Comparison of ENCODE assay signal across 15 mouse cellular contexts in genomic region chr17:78232703-78233102, GRCm38 (mm10). TPM values are rescaled to one million over a fixed set of nuclear protein-coding genes. Genes with fewer than 3 reads are reported as not detected.
A peak's percentile ranks its signal among the peaks of the same experiment; 100 is the strongest.
DNase-seq lines count a peak whose midpoint lies in the region; ATAC-seq and TF ChIP-seq lines count a peak whose summit lies in the region.
"Had no signal": no experiment of that assay in that cellular context is flagged by ENCODE, and none has a peak within 500 bp of the region (broad histone marks: within the 10 kb centered on the region; RNA-seq: fewer than 3 reads in every experiment).

No protein-coding gene starts in this region.

- no peak overlapping the region for H3K4me3 ChIP-seq in heart, embryonic 14.5 days (ENCODE audit: control insufficient read depth in 1 of 2, insufficient read depth in 1 of 2, low read depth in 1 of 2, low read length in 2 of 2)
- H3K4me3 ChIP-seq in E14TG2a.4 (replicated peaks; ENCODE audit: low read length): peak overlapping the region; percentile 53
- peak overlapping the region; percentile 30 for H3K4me3 ChIP-seq in ES-Bruce4 (ENCODE audit: low read depth, low read length)
- no peak overlapping the region for H3K4me3 ChIP-seq in limb, embryonic 14.5 days (replicated peaks; ENCODE audit: low read length)
- H3K4me3 ChIP-seq: embryonic facial prominence, embryonic 12.5 days; liver, embryonic 12.5 days; myocyte had no signal

- H3K4me2 ChIP-seq in heart, embryonic 14.5 days (ENCODE audit: low read length): peak overlapping the region; percentile 47
- no peak overlapping the region for H3K4me2 ChIP-seq in limb, embryonic 14.5 days (replicated peaks; ENCODE audit: low read depth, low read length, severe bottlenecking)
- H3K4me2 ChIP-seq: embryonic facial prominence, embryonic 12.5 days; liver, embryonic 12.5 days had no signal

- H3K27me3 ChIP-seq in heart, embryonic 14.5 days (ENCODE audit: control insufficient read depth, insufficient read depth, low read length): peaks cover 4% of the 10 kb centered on the region; the same call in 1 of the 2 replicates
- H3K27me3 ChIP-seq in E14TG2a.4 (ENCODE audit: insufficient read depth, low read length) (peaks cover 31% of the 10 kb centered on the region), ES-Bruce4 (ENCODE audit: control insufficient read depth, insufficient read depth, low read length, poor library complexity, severe bottlenecking) (no peaks in the 10 kb centered on the region)
- no peaks in the 10 kb centered on the region for H3K27me3 ChIP-seq in limb, embryonic 14.5 days (ENCODE audit: control insufficient read depth, insufficient read depth, low read length)
- H3K27me3 ChIP-seq: embryonic facial prominence, embryonic 12.5 days; liver, embryonic 12.5 days had no signal

- TF ChIP-seq POLR2A in ES-Bruce4 (IDR thresholded peaks at IDR 0.05; ENCODE audit: insufficient read depth, low read length): no peak
- no peak for TF ChIP-seq POLR2A in limb, embryonic 14.5 days (IDR thresholded peaks at IDR 0.05; ENCODE audit: borderline replicate concordance, extremely low read depth, insufficient read depth, insufficient read length)

- peaks cover 0 to 5% of the 10 kb centered on the region in 2 experiments; a peak in 2 of 4 replicates for H3K4me1 ChIP-seq in heart, embryonic 14.5 days (ENCODE audit: control insufficient read depth in 2 of 2, insufficient read depth in 2 of 2, low read length in 2 of 2)
- peaks cover 11% of the 10 kb centered on the region for H3K4me1 ChIP-seq in E14TG2a.4 (replicated peaks; ENCODE audit: low read depth, low read length)
- peaks cover 3% of the 10 kb centered on the region for H3K4me1 ChIP-seq in ES-Bruce4 (ENCODE audit: control insufficient read depth, insufficient read depth, low read length)
- H3K4me1 ChIP-seq in limb, embryonic 14.5 days (ENCODE audit: control insufficient read depth, insufficient read depth, low read length): peaks cover 15% of the 10 kb centered on the region

- H3K27ac ChIP-seq in heart, embryonic 14.5 days (replicated peaks in 1 of 2; ENCODE audit: control insufficient read depth in 1 of 2, insufficient read depth in 1 of 2, low read depth in 2 of 2, low read length in 2 of 2): no peak overlapping the region
- no peak overlapping the region for H3K27ac ChIP-seq in ES-Bruce4 (ENCODE audit: insufficient read depth, low read length)
- no peak overlapping the region for H3K27ac ChIP-seq in limb, embryonic 14.5 days (replicated peaks; ENCODE audit: low read depth, low read length)
- H3K27ac ChIP-seq: embryonic facial prominence, embryonic 12.5 days; liver, embryonic 12.5 days had no signal

- H3K9me3 ChIP-seq in heart, embryonic 14.5 days (ENCODE audit: control insufficient read depth, low read length): no peaks in the 10 kb centered on the region
- H3K9me3 ChIP-seq in E14TG2a.4 (ENCODE audit: low read length): no peaks in the 10 kb centered on the region
- no peaks in the 10 kb centered on the region for H3K9me3 ChIP-seq in ES-Bruce4 (replicated peaks; ENCODE audit: control insufficient read depth, insufficient read depth, low read length, poor library complexity, severe bottlenecking)
- H3K9me3 ChIP-seq in limb, embryonic 14.5 days (ENCODE audit: control insufficient read depth, low read length): no peaks in the 10 kb centered on the region
- H3K9me3 ChIP-seq: embryonic facial prominence, embryonic 12.5 days; liver, embryonic 12.5 days had no signal

- no peak for TF ChIP-seq CTCF in E14TG2a.4 (conservative IDR thresholded peaks at IDR 0.05; ENCODE audit: low read length)
- no peak for TF ChIP-seq CTCF in ES-Bruce4 (IDR thresholded peaks at IDR 0.05; ENCODE audit: low read depth, low read length)

- WGBS in heart, embryonic 14.5 days: 34% methylated on average over 13 of the region's 13 CpGs
- 72% methylated on average over 13 of the region's 13 CpGs for WGBS in limb, embryonic 14.5 days

- no peak for DNase-seq in heart, postnatal 25 days (ENCODE audit: low spot score)
- DNase-seq in limb, embryonic 14.5 days (ENCODE audit: low spot score): peak; percentile 59
- no peak for DNase-seq in kidney, postnatal 10 days
- no peak for DNase-seq in urinary bladder, postnatal 4 days (ENCODE audit: low spot score in 2 of 2)
- no peak for DNase-seq in kidney, adult 11 months
- DNase-seq: cerebellum, adult 8-10 months; lung, postnatal 36 days; spleen, adult 18-20 months; thymus, adult 2 months had no signal

- H3K36me3 ChIP-seq in heart, embryonic 14.5 days (ENCODE audit: control insufficient read depth, insufficient read depth, low read length): peaks cover under 1% of the 10 kb centered on the region; the same call in 1 of the 2 replicates
- no peaks in the 10 kb centered on the region for H3K36me3 ChIP-seq in E14TG2a.4 (ENCODE audit: insufficient read depth, low read length)
- no peaks in the 10 kb centered on the region for H3K36me3 ChIP-seq in ES-Bruce4 (ENCODE audit: control insufficient read depth, insufficient read depth, low read length, poor library complexity, severe bottlenecking)
- H3K36me3 ChIP-seq in limb, embryonic 14.5 days (ENCODE audit: control insufficient read depth, insufficient read depth, low read length): 0 out of 2 replicates have a peak, but pooled peaks cover 1% of the 10 kb centered on the region
- H3K36me3 ChIP-seq: embryonic facial prominence, embryonic 12.5 days; liver, embryonic 12.5 days had no signal

- no peak for TF ChIP-seq EP300 in ES-Bruce4 (IDR thresholded peaks at IDR 0.05; ENCODE audit: insufficient read depth, low read depth, low read length)

- intact Hi-C loops in heart, postnatal 25 days (cut with DNase I): no loop called here

- H3K9ac ChIP-seq in heart, embryonic 14.5 days (ENCODE audit: low read length): no peak overlapping the region
- no peak overlapping the region for H3K9ac ChIP-seq in ES-Bruce4 (ENCODE audit: low read depth, poor library complexity, severe bottlenecking)
- H3K9ac ChIP-seq in limb, embryonic 14.5 days (ENCODE audit: low read depth, low read length, severe bottlenecking): no peak overlapping the region
- H3K9ac ChIP-seq: embryonic facial prominence, embryonic 12.5 days; liver, embryonic 12.5 days had no signal

- ATAC-seq in heart, embryonic 14.5 days (ENCODE audit: insufficient number of reproducible peaks, insufficient read depth, low FRiP score, low read depth): no peak
- ATAC-seq in limb, embryonic 14.5 days (ENCODE audit: low FRiP score, low read depth): peak; percentile 80
- ATAC-seq: liver, embryonic 12.5 days had no signal

RNA-seq across cellular contexts. Expression of gene Crim1, which starts 32.7 kb away (rescaled TPM):
- 2.0 and 2.6 TPM in 2 replicates for polyA plus RNA-seq in heart, embryonic 14.5 days (2014; fragmentation: Nextera tagmentation; extraction: Ambion mirVana)
- 10 to 100 TPM; 45.2 to 48.7 TPM for total RNA-seq in heart, postnatal 25 days (2021)
- polyA plus RNA-seq in ES-Bruce4 (2011; ENCODE audit: insufficient read depth, insufficient read length, low read depth, missing spikeins): 13.7 and 14.2 TPM in 2 replicates
- 22.9 and 29.9 TPM in 2 replicates for polyA plus RNA-seq in limb, embryonic 14.5 days (2012; rRNA removed)
- polyA plus RNA-seq in limb, embryonic 14.5 days (2014; fragmentation: Nextera tagmentation; extraction: Ambion mirVana): 10.5 and 13.9 TPM in 2 replicates

Comparison
In these comparisons a context has a peak if more than half of its experiments do, and no peak if none do; other contexts are left out.
1. H3K4me3 ChIP-seq: peak in E14TG2a.4 (single experiment) and ES-Bruce4 (single experiment); none in heart, embryonic 14.5 days (0 of 2) and limb, embryonic 14.5 days (single experiment).